Mouse (Mus musculus) G1E (cell line): ENCODE data around the gene Col11a2. TPM values are rescaled to one million over a fixed set of nuclear protein-coding genes. Genes with fewer than 3 reads are reported as not detected.

Source experiments
- ATAC-seq: 2 replicates; pipeline ENCODE4 v1.8.0; 2016; ENCODE audit warnings: mild to moderate bottlenecking; ENCODE audit not compliant: insufficient number of reproducible peaks, poor library complexity, low FRiP score, severe bottlenecking; ENCODE audit errors: extremely low read depth
- DNase-seq: peaks from one replicate; pipeline ENCODE4 v3.0.0; 2012; ENCODE audit warnings: low spot score
- H3K27me3 ChIP-seq: 2 replicates; pipeline ENCODE4 v1.6.1; 2012; ENCODE audit warnings: mild to moderate bottlenecking, low read length, inconsistent platforms; ENCODE audit not compliant: insufficient read depth
- H3K36me3 ChIP-seq: replicated peaks from 2 replicates; pipeline ENCODE3; 2012; ENCODE audit warnings: mild to moderate bottlenecking, inconsistent platforms
- H3K4me1 ChIP-seq: 2 replicates; pipeline ENCODE4 v1.6.1; 2012; ENCODE audit warnings: low read depth, low read length, inconsistent platforms, mixed read lengths; ENCODE audit not compliant: insufficient read depth
- H3K4me3 ChIP-seq: 2 replicates; pipeline ENCODE4 v1.5.1; 2012; ENCODE audit warnings: low read depth, mild to moderate bottlenecking, inconsistent platforms, low read length, moderate library complexity, mixed read lengths
- H3K9me3 ChIP-seq: replicated peaks from 2 replicates; pipeline ENCODE4 v1.6.1; 2012; ENCODE audit warnings: inconsistent platforms
- CTCF ChIP-seq: IDR thresholded peaks from 2 replicates; pipeline ENCODE4 v1.5.1; 2012; ENCODE audit warnings: low read depth, low read length, inconsistent platforms, mixed read lengths
- GATA1 ChIP-seq: IDR thresholded peaks from 2 replicates; pipeline ENCODE4 v1.6.1; 2012; ENCODE audit warnings: borderline replicate concordance, low read length, inconsistent platforms, mixed read lengths
- GATA2 ChIP-seq: IDR thresholded peaks from 2 replicates; pipeline ENCODE4 v1.6.1; 2012; ENCODE audit warnings: low read depth, low read length, inconsistent platforms, borderline replicate concordance
- POLR2AphosphoS5 ChIP-seq: IDR thresholded peaks from 2 replicates; pipeline ENCODE4 v1.6.1; 2012; ENCODE audit warnings: low read depth, low read length, inconsistent platforms; ENCODE audit not compliant: insufficient replicate concordance
- TAL1 ChIP-seq: conservative IDR thresholded peaks from 2 replicates; pipeline ENCODE4 v1.6.1; 2012; ENCODE audit warnings: low read depth, low read length, inconsistent platforms, mixed read lengths
- polyA plus RNA-seq: library from polyadenylated mRNA; stranded (reverse); fragments of >175 nt; gene quantifications from 2 replicates; pipeline ENCODE4 v1.2.3, GENCODE M21; 2012
- total RNA-seq, 2 experiments: library from RNA; stranded (forward) in 1 of 2; stranded (reverse) in 1 of 2; fragments of 200-1000 nt in 1 of 2; fragments of >200 nt in 1 of 2; fragmentation: Nextera tagmentation in 1 of 2; gene quantifications; 2 replicates each; pipeline ENCODE4 v1.2.3; 2014 to 2017

Col11a2 gene
- total and polyA plus RNA-seq, 3 experiments: 0.45 to 2.3 (median 1.6) TPM

DNA sequence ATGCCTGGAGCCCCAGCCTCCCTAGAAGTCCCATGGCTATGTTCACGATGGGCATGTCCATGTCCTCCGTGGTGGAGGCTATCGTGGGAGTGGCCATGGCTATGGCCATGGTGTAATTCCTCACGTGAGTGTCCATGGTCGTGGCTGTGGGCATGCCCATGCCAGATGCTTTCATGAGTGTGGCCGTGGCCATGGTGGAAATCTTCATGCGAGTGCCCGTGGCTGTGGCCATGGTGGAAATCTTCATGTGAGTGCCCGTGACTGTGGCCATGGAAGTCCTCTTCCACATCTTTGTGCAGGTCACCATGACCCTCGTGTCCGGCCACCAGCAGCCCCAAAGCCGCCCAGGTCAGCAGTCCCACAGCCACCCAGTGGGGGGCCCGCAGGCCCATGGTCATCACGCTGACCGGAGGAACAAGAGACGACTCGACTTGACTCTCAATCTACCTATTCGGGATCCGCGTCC is 8.3 kb upstream of the Col11a2 start:
- Histone ChIP-seq H3K36me3 (peaks cover 73% of the 10 kb centered on the region), H3K4me3 (peak overlapping the region; percentile 91), H3K4me1 (peaks cover 75% of the 10 kb centered on the region), H3K9me3 (no peaks in the 10 kb centered on the region), H3K27me3 (no peaks in the 10 kb centered on the region)
- no peak for ATAC-seq
- no peak for TF ChIP-seq TAL1
- TF ChIP-seq POLR2AphosphoS5: no peak
- no peak for TF ChIP-seq CTCF
- no peak for TF ChIP-seq GATA2
- TF ChIP-seq GATA1: no peak
- DNase-seq: no peak

- Histone ChIP-seq H3K4me1 (peaks cover 72% of the 10 kb centered on the region), H3K27me3 (no peaks in the 10 kb centered on the region), H3K9me3 (no peaks in the 10 kb centered on the region), H3K36me3 (peaks cover 73% of the 10 kb centered on the region), H3K4me3 (peak within 1 kb of the TSS; percentile 91)
- TF ChIP-seq GATA2 (no peak), TAL1 (no peak)
- peak; percentile 98 for DNase-seq
- ATAC-seq: peak; percentile 46
Measured at GRCm38 (mm10) chr17:34031465-34032173, 7.6 kb upstream of the Col11a2 start, which contains the start of the genes Slc39a7 and Rxrb. Slc39a7 (minus strand) TSS chr17:34031682. Rxrb (plus strand) TSS chr17:34031812.

DNA sequence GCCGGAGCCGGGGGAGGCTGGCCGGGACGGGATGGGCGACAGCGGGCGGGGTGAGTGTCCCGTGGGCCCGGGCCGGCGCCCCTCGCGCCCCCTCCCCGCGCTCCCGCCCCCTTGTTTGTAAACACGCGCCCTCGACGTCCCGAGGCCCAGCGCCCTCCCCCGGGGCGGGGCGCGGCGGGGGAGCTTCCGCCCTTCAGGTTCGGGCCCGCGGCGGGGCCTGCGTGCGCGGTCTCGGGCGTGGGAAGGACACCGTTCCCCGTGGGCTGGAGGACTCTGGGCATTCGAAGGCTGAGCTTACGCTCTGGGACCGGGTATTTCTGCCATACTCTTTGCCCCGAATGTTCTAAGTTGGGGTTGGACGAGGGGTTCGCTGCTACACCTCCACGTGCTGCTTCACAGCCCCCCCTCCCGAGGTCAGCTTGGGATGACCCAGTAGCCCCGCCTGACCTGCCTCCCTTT is 7.0 kb upstream of the Col11a2 start:
- no peaks in the 10 kb centered on the region for H3K9me3 ChIP-seq
- TF ChIP-seq POLR2AphosphoS5 (no peak), GATA1 (no peak), GATA2 (no peak), CTCF (no peak), TAL1 (no peak)
- DNase-seq (peak; percentile 84), ATAC-seq (no peak)
- H3K4me1 ChIP-seq: peaks cover 68% of the 10 kb centered on the region
- peaks cover 73% of the 10 kb centered on the region for H3K36me3 ChIP-seq
- H3K4me3 ChIP-seq: peak overlapping the region; percentile 91
- no peaks in the 10 kb centered on the region for H3K27me3 ChIP-seq

DNA sequence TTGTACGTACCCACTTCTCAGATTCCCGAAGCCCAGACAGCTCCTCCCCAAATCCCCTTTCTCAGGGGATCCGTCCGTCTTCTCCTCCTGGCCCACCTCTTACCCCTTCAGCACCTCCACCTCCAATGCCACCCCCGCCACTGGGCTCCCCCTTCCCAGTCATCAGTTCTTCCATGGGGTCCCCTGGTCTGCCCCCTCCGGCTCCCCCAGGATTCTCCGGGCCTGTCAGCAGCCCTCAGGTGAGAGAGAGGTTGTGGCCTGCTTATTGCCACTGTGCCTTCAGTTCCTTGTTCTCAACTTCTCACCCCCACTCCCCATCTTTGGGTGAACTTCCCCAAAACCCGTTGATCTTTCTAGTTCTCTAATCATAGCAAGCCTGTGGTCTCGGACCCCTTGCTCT is 6.4 kb upstream of the Col11a2 start:
- peak overlapping the region; percentile 91 for H3K4me3 ChIP-seq
- no peaks in the 10 kb centered on the region for H3K27me3 ChIP-seq
- H3K9me3 ChIP-seq: no peaks in the 10 kb centered on the region
- ATAC-seq (no peak), DNase-seq (peak; percentile 72)
- H3K4me1 ChIP-seq: peaks cover 65% of the 10 kb centered on the region
- H3K36me3 ChIP-seq: peaks cover 79% of the 10 kb centered on the region
- TF ChIP-seq TAL1: no peak
- no peak for TF ChIP-seq CTCF
- TF ChIP-seq GATA1: no peak
- no peak for TF ChIP-seq GATA2
- TF ChIP-seq POLR2AphosphoS5: no peak

- DNase-seq (no peak), ATAC-seq (no peak)
- Histone ChIP-seq H3K36me3 (peaks cover 79% of the 10 kb centered on the region), H3K4me1 (peaks cover 64% of the 10 kb centered on the region), H3K9me3 (no peaks in the 10 kb centered on the region), H3K27me3 (no peaks in the 10 kb centered on the region), H3K4me3 (peak overlapping the region; percentile 91)
- TF ChIP-seq TAL1 (no peak), POLR2AphosphoS5 (no peak), GATA2 (no peak), GATA1 (no peak), CTCF (no peak)
Measured at GRCm38 (mm10) chr17:34033441-34033840, 5.8 kb upstream of the Col11a2 start.

- H3K9me3 ChIP-seq: no peaks in the 10 kb centered on the region
- H3K27me3 ChIP-seq: no peaks in the 10 kb centered on the region
- DNase-seq (peak; percentile 58), ATAC-seq (no peak)
- H3K36me3 ChIP-seq: peaks cover 78% of the 10 kb centered on the region
- H3K4me3 ChIP-seq: peak overlapping the region; percentile 15; the same call in 1 of the 2 replicates
- TF ChIP-seq CTCF: peak; percentile 69
- no peak for TF ChIP-seq GATA2
- peaks cover 64% of the 10 kb centered on the region for H3K4me1 ChIP-seq
Measured at GRCm38 (mm10) chr17:34034064-34034463, 5.2 kb upstream of the Col11a2 start.
